Mouse (Mus musculus): ENCODE data around the gene Lrrfip2. TPM values are rescaled to one million over a fixed set of nuclear protein-coding genes. Genes with fewer than 3 reads are reported as not detected.

Gene Lrrfip2
- polyA plus RNA-seq, 1 experiment from 2014 or later, result 18.5 TPM

DNA sequence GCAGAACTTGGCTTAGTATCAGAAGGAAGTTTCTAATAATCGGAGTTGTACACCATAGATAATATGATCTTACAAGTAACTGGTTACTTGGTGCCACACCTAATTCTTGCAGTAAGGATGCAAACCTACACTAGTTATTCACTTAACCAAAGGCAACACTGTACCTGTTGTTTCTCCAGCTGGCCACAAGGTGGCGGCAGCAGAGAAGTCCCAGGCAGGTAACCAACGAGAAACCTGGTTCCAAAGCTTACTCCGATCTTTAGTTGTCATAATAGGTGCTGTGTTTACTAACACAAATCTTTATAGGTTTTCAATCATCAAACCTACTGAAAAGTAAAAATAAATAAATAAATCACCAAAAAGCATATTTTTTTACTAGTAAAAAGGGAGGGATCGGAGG lies 24.3 kb upstream of the Lrrfip2 start:
- Histone ChIP-seq H3K36me3 (replicated peaks; ENCODE audit: insufficient read depth, low read length) (no peaks in the 10 kb centered on the region), H3K4me3 (ENCODE audit: low read depth, low read length) (no peak overlapping the region), H3K27ac (ENCODE audit: low read depth) (no peak overlapping the region), H3K9ac (replicated peaks) (no peak overlapping the region), H3K4me2 (ENCODE audit: low read depth, low read length) (no peak overlapping the region), H3K4me1 (ENCODE audit: insufficient read depth) (peaks cover 4% of the 10 kb centered on the region; the same call in 1 of the 2 replicates), H3K27me3 (ENCODE audit: insufficient read depth, low read length) (no peaks in the 10 kb centered on the region), H3K9me3 (ENCODE audit: low read length) (no peaks in the 10 kb centered on the region)
- TF ChIP-seq EP300 (IDR thresholded peaks at IDR 0.05; ENCODE audit: low read depth) (no peak), CTCF (IDR thresholded peaks at IDR 0.05; ENCODE audit: low read depth) (peak; percentile 92)
- peak; percentile 59 for DNase-seq
- peak; percentile 44; the same call in 1 of the 2 replicates for ATAC-seq
- 25% methylated on average over 5 of the region's 5 CpGs for WGBS (ENCODE audit: insufficient replicate concordance)

DNA sequence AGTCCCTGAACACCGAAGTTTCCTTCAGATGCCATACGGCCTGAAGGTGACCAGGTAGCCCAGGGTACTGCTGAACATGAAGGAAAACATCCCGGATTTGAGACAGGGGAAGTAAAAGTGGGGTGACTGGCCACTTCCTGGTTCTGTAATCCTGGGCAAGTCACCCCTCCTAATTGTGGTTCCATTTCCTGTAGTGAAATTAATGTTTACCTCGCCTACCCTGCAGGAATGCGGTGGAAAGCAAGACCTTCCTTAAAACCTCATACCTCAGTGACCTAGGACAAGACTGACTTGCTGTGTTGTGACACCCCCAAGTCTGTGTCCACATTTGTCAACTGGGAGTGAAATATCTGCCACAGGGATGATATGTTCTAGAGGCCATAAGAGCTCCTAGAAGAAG lies 22.8 kb upstream of the Lrrfip2 start:
- Histone ChIP-seq H3K9ac (replicated peaks) (no peak overlapping the region), H3K4me3 (ENCODE audit: low read depth, low read length) (no peak overlapping the region), H3K4me1 (ENCODE audit: insufficient read depth) (peaks cover 4% of the 10 kb centered on the region; the same call in 1 of the 2 replicates), H3K4me2 (ENCODE audit: low read depth, low read length) (no peak overlapping the region), H3K27me3 (ENCODE audit: insufficient read depth, low read length) (no peaks in the 10 kb centered on the region), H3K36me3 (replicated peaks; ENCODE audit: insufficient read depth, low read length) (no peaks in the 10 kb centered on the region), H3K9me3 (ENCODE audit: low read length) (no peaks in the 10 kb centered on the region), H3K27ac (ENCODE audit: low read depth) (peak overlapping the region; percentile 5; the same call in 1 of the 2 replicates)
- ATAC-seq (no peak), DNase-seq (no peak)
- no peak for TF ChIP-seq EP300 (IDR thresholded peaks at IDR 0.05; ENCODE audit: low read depth)
- TF ChIP-seq CTCF (IDR thresholded peaks at IDR 0.05; ENCODE audit: low read depth), result no peak
- WGBS (ENCODE audit: insufficient replicate concordance), result 45% methylated on average over 5 of the region's 5 CpGs

DNA sequence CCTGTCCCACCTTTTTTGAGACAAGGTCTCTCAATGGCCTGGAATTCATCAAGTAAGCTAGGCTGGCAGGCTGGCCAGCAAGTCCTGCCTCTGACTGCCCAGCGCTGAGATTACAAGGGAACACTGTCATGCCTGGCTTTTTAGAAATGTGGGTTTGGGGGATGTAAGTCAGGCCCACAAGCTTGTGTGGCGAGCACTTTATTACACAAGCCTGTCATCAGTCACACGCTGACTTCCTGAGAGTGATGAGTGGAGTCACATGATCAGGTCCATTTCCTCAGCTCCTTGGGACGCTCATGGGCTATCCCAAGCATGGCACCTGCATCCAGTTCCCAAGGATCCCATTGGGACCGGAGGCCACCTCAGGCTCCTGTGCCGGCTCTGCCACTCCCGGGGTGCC lies 21.7 kb upstream of the Lrrfip2 start:
- H3K9ac ChIP-seq (replicated peaks), result no peak overlapping the region
- DNase-seq, result no peak
- no peaks in the 10 kb centered on the region for H3K36me3 ChIP-seq (replicated peaks; ENCODE audit: insufficient read depth, low read length)
- no peak for ATAC-seq
- H3K27me3 ChIP-seq (ENCODE audit: insufficient read depth, low read length), result no peaks in the 10 kb centered on the region
- H3K9me3 ChIP-seq (ENCODE audit: low read length), result no peaks in the 10 kb centered on the region
- H3K4me2 ChIP-seq (ENCODE audit: low read depth, low read length), result no peak overlapping the region
- H3K4me3 ChIP-seq (ENCODE audit: low read depth, low read length), result no peak overlapping the region
- WGBS (ENCODE audit: insufficient replicate concordance), result 61% methylated on average over 7 of the region's 7 CpGs
- H3K4me1 ChIP-seq (ENCODE audit: insufficient read depth), result peaks cover 4% of the 10 kb centered on the region; the same call in 1 of the 2 replicates
- TF ChIP-seq CTCF (IDR thresholded peaks at IDR 0.05; ENCODE audit: low read depth), result no peak
- TF ChIP-seq EP300 (IDR thresholded peaks at IDR 0.05; ENCODE audit: low read depth), result no peak
- no peak overlapping the region for H3K27ac ChIP-seq (ENCODE audit: low read depth)

DNA sequence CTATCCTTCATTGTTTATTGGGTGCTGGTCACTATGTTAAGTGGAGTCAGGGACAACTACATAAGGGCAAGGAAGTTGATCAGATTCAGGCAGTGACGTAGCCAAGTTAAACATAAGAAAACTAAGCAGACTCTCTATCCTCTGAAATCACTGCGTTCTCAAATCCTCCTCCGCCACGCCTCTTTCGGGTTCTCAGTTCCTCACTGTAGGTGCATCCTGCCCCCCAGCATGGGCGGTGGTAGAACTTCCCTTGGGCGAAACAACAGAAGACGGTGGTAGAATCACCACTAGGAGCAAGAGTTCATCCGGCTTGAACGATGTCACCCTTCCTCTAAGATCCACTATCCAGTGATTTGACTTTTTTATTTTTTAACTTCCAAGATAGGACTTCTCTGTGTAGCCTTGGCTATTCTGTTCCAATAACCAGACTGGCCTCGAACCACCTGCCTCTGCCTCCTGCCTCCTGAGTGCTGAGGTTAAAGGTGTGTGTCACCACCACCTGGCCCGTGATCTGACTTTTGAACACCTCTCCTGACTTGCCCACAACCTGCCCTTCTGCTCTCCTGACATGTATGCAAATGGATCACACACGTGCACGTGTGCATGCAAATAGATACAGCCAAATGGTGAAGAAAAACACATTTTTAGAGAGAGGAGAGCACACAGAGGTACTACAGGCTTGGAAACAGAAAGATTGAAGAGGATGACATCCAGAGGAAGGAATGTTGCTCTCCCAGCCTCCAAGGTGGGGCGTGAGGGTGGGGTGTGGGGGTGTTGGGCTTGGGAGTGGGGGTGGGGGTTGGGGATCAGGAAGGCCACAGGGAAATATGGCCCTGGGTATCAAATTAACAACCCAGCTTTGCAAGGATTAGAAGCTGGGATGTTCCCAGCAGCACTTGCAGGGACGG lies 20.7 kb upstream of the Lrrfip2 start:
- Histone ChIP-seq H3K9ac (replicated peaks) (no peak overlapping the region), H3K36me3 (replicated peaks; ENCODE audit: insufficient read depth, low read length) (no peaks in the 10 kb centered on the region), H3K27me3 (ENCODE audit: insufficient read depth, low read length) (no peaks in the 10 kb centered on the region), H3K4me2 (ENCODE audit: low read depth, low read length) (no peak overlapping the region), H3K27ac (ENCODE audit: low read depth) (no peak overlapping the region), H3K9me3 (ENCODE audit: low read length) (no peaks in the 10 kb centered on the region), H3K4me1 (ENCODE audit: insufficient read depth) (peaks cover 4% of the 10 kb centered on the region; the same call in 1 of the 2 replicates), H3K4me3 (ENCODE audit: low read depth, low read length) (no peak overlapping the region)
- 76% methylated on average over 16 of the region's 16 CpGs for WGBS (ENCODE audit: insufficient replicate concordance)
- DNase-seq (no peak), ATAC-seq (no peak)
- TF ChIP-seq EP300 (IDR thresholded peaks at IDR 0.05; ENCODE audit: low read depth) (no peak), CTCF (IDR thresholded peaks at IDR 0.05; ENCODE audit: low read depth) (no peak)

DNA sequence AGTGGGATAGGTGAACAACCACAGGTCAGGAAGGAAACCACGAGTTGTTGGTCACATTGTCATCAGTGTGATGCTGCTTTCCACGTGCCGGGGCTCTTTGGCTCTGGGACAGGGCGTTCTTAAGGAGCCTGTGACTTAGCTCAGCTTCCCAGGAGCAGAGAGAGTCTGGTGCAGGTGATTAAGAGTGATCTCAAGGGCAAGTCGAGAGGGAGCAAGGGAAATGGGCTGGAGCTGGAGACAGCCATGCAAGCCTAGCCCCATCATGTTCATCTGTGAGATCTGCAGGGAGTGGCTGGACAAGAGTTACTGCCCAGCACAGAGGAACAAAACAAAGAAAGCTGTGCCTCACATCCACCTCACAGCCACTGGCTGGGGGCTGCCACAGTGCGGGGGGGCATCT lies 19.8 kb upstream of the Lrrfip2 start:
- no peak overlapping the region for H3K4me3 ChIP-seq (ENCODE audit: low read depth, low read length)
- no peaks in the 10 kb centered on the region for H3K27me3 ChIP-seq (ENCODE audit: insufficient read depth, low read length)
- no peaks in the 10 kb centered on the region for H3K9me3 ChIP-seq (ENCODE audit: low read length)
- no peaks in the 10 kb centered on the region for H3K36me3 ChIP-seq (replicated peaks; ENCODE audit: insufficient read depth, low read length)
- WGBS (ENCODE audit: insufficient replicate concordance), result 51% methylated on average over 6 of the region's 6 CpGs
- no peak overlapping the region for H3K4me2 ChIP-seq (ENCODE audit: low read depth, low read length)
- H3K9ac ChIP-seq (replicated peaks), result no peak overlapping the region
- DNase-seq, result no peak
- TF ChIP-seq EP300 (IDR thresholded peaks at IDR 0.05; ENCODE audit: low read depth) (no peak), CTCF (IDR thresholded peaks at IDR 0.05; ENCODE audit: low read depth) (no peak)
- ATAC-seq, result no peak
- H3K4me1 ChIP-seq (ENCODE audit: insufficient read depth), result peaks cover 4% of the 10 kb centered on the region; the same call in 1 of the 2 replicates
- no peak overlapping the region for H3K27ac ChIP-seq (ENCODE audit: low read depth)

DNA sequence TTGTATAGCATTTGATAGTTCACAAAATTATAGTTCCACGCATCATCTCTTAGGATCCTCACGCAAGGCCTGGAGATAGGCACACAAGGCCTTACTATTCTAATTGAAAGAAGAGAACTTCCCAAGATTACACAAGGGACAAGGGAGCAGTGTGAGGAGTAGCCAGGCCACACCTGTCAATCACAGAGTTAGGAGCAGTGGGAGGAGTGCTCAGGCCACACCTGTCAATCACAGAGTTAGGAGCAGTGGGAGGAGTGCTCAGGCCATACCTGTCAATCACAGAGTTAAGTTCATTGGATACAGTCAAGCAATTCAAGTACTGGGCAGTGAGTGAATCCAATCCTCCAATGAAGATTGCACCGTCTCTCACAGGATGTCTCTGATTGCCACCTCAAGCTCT lies 17.0 kb upstream of the Lrrfip2 start:
- Histone ChIP-seq H3K9me3 (ENCODE audit: low read length) (no peaks in the 10 kb centered on the region), H3K4me3 (ENCODE audit: low read depth, low read length) (no peak overlapping the region), H3K4me1 (ENCODE audit: insufficient read depth) (no peaks in the 10 kb centered on the region; the same call in 1 of the 2 replicates), H3K27me3 (ENCODE audit: insufficient read depth, low read length) (no peaks in the 10 kb centered on the region), H3K27ac (ENCODE audit: low read depth) (no peak overlapping the region), H3K9ac (replicated peaks) (no peak overlapping the region), H3K36me3 (replicated peaks; ENCODE audit: insufficient read depth, low read length) (no peaks in the 10 kb centered on the region), H3K4me2 (ENCODE audit: low read depth, low read length) (no peak overlapping the region)
- DNase-seq (no peak), ATAC-seq (peak; percentile 60)
- WGBS (ENCODE audit: insufficient replicate concordance), result 90% methylated on average over 3 of the region's 3 CpGs
- TF ChIP-seq CTCF (IDR thresholded peaks at IDR 0.05; ENCODE audit: low read depth) (no peak), EP300 (IDR thresholded peaks at IDR 0.05; ENCODE audit: low read depth) (no peak)
